ENCODE assay signal across 8 mouse cellular contexts in genomic region chr7:127476855-127477254, GRCm38 (mm10). TPM values are rescaled to one million over a fixed set of nuclear protein-coding genes. Genes with fewer than 3 reads are reported as not detected.
DNase-seq lines count a peak whose midpoint lies in the region; ATAC-seq and TF ChIP-seq lines count a peak whose summit lies in the region.

No protein-coding gene starts in this region.

- H3K4me2 ChIP-seq in limb, embryonic 15.5 days, result peak overlapping the region; percentile 66
- H3K4me2 ChIP-seq in stomach, postnatal 0 days (replicated peaks; ENCODE audit: low read depth), result peak overlapping the region; percentile 84

- H3K9me3 ChIP-seq in erythroblast, embryonic 14.5 days (ENCODE audit: control insufficient read depth, low read length), result no peaks in the 10 kb centered on the region
- H3K9me3 ChIP-seq in limb, embryonic 15.5 days, result no peaks in the 10 kb centered on the region
- H3K9me3 ChIP-seq in stomach, postnatal 0 days (ENCODE audit: control insufficient read depth, low read length), result no peaks in the 10 kb centered on the region

- H3K27me3 ChIP-seq in erythroblast, embryonic 14.5 days (ENCODE audit: control insufficient read depth), result no peaks in the 10 kb centered on the region
- no peaks in the 10 kb centered on the region for H3K27me3 ChIP-seq in testis, adult 2 months (ENCODE audit: control insufficient read depth, insufficient read depth, low read length)
- no peaks in the 10 kb centered on the region for H3K27me3 ChIP-seq in limb, embryonic 15.5 days
- no peaks in the 10 kb centered on the region for H3K27me3 ChIP-seq in stomach, postnatal 0 days (ENCODE audit: control insufficient read depth, insufficient read depth, low read length)

- 78% methylated on average over 4 of the region's 4 CpGs for WGBS in limb, embryonic 15.5 days
- 38% methylated on average over 4 of the region's 4 CpGs for WGBS in stomach, postnatal 0 days

- H3K4me1 ChIP-seq in erythroblast, embryonic 14.5 days (ENCODE audit: control insufficient read depth), result peaks cover 66% of the 10 kb centered on the region
- peaks cover 9% of the 10 kb centered on the region for H3K4me1 ChIP-seq in testis, adult 2 months (ENCODE audit: control insufficient read depth, insufficient read depth, low read length)
- peaks cover 35% of the 10 kb centered on the region for H3K4me1 ChIP-seq in limb, embryonic 15.5 days
- H3K4me1 ChIP-seq in stomach, postnatal 0 days (replicated peaks; ENCODE audit: control insufficient read depth, insufficient read depth), result no peaks in the 10 kb centered on the region

- H3K36me3 ChIP-seq in erythroblast, embryonic 14.5 days (ENCODE audit: control insufficient read depth), result peaks cover 74% of the 10 kb centered on the region
- H3K36me3 ChIP-seq in testis, adult 2 months (ENCODE audit: control insufficient read depth, insufficient read depth, low read length), result peaks cover 3% of the 10 kb centered on the region
- peaks cover 42% of the 10 kb centered on the region for H3K36me3 ChIP-seq in limb, embryonic 15.5 days
- peaks cover 19% of the 10 kb centered on the region for H3K36me3 ChIP-seq in stomach, postnatal 0 days (ENCODE audit: control insufficient read depth, insufficient read depth, low read length)

- H3K4me3 ChIP-seq in erythroblast, embryonic 14.5 days (replicated peaks), result peak overlapping the region; percentile 92
- peak overlapping the region; percentile 98; the same call in 1 of the 2 replicates for H3K4me3 ChIP-seq in testis, adult 2 months (ENCODE audit: control insufficient read depth, low read depth, low read length)
- H3K4me3 ChIP-seq in limb, embryonic 15.5 days, result peak overlapping the region; percentile 99
- H3K4me3 ChIP-seq in stomach, postnatal 0 days (ENCODE audit: low read depth, low read length), result peak overlapping the region; percentile 93; the same call in 1 of the 2 replicates

- no peak for DNase-seq in testis, postnatal 10 days (ENCODE audit: low spot score)
- DNase-seq in stomach, postnatal 0 days (ENCODE audit: low spot score), result no peak
- DNase-seq in T-cell, adult 2 months (ENCODE audit: low spot score), result no peak
- no peak for DNase-seq in cerebellum, postnatal 10 days

- no peak for TF ChIP-seq POLR2A in testis, adult 2 months (IDR thresholded peaks at IDR 0.05; ENCODE audit: control insufficient read depth, low read depth, low read length)

- H3K9ac ChIP-seq in limb, embryonic 15.5 days, result peak overlapping the region; percentile 37; the same call in 1 of the 2 replicates
- peak overlapping the region; percentile 66 for H3K9ac ChIP-seq in stomach, postnatal 0 days (ENCODE audit: low read length)

- no peak for TF ChIP-seq CTCF in testis, adult 2 months (IDR thresholded peaks at IDR 0.05; ENCODE audit: control insufficient read depth, insufficient read depth, insufficient replicate concordance, low read depth, low read length)
- no peak for TF ChIP-seq CTCF in stomach, postnatal 0 days (IDR thresholded peaks at IDR 0.05; ENCODE audit: low read depth)

- peak overlapping the region; percentile 100 for H3K27ac ChIP-seq in testis, adult 2 months (ENCODE audit: control insufficient read depth, insufficient read depth, low read depth, low read length)
- peak overlapping the region; percentile 98 for H3K27ac ChIP-seq in limb, embryonic 15.5 days
- peak overlapping the region; percentile 99 for H3K27ac ChIP-seq in stomach, postnatal 0 days (replicated peaks)

- no peak for ATAC-seq in erythroblast, adult 5-6 weeks (replicated peaks; ENCODE audit: low FRiP score, poor library complexity, severe bottlenecking)
- ATAC-seq in limb, embryonic 15.5 days (ENCODE audit: insufficient number of reproducible peaks, low FRiP score, low TSS enrichment, low read depth), result no peak
- ATAC-seq in stomach, postnatal 0 days (ENCODE audit: low FRiP score, low TSS enrichment), result no peak

- no peak for TF ChIP-seq EP300 in stomach, postnatal 0 days (optimal IDR thresholded peaks at IDR 0.05)

RNA-seq across cellular contexts. Expression of gene Fbrs, which starts 2.1 kb away (rescaled TPM):
- 36.3 and 37.8 TPM in 2 replicates for polyA plus RNA-seq in erythroblast, embryonic 14.5 days (2012)
- 154 and 157 TPM in 2 replicates for total RNA-seq in erythroblast, adult 5-6 weeks (2015; ENCODE audit: low replicate concordance)
- 61.2 and 79.1 TPM in 2 replicates for total RNA-seq in erythroblast, adult 5-6 weeks (2017; ENCODE audit: low replicate concordance)
- polyA plus RNA-seq in testis, adult 2 months (2012; rRNA removed), result 42.8 and 44.8 TPM in 2 replicates
- 13.7 and 16.0 TPM in 2 replicates for polyA plus RNA-seq in limb, embryonic 15.5 days (2015; fragmentation: Nextera tagmentation; extraction: Ambion mirVana)
- 8.7 and 9.3 TPM in 2 replicates for polyA plus RNA-seq in stomach, postnatal 0 days (2015; fragmentation: Nextera tagmentation; extraction: Ambion mirVana)

RNA-seq across cellular contexts. Expression of gene Prr14, which starts 17.4 kb away (rescaled TPM):
- polyA plus RNA-seq in erythroblast, embryonic 14.5 days (2012), result 11.7 and 14.3 TPM in 2 replicates
- total RNA-seq in erythroblast, adult 5-6 weeks (2015; ENCODE audit: low replicate concordance), result 65.2 and 71.7 TPM in 2 replicates
- 25.4 and 41.3 TPM in 2 replicates for total RNA-seq in erythroblast, adult 5-6 weeks (2017; ENCODE audit: low replicate concordance)
- polyA plus RNA-seq in testis, adult 2 months (2012; rRNA removed), result 55.4 and 58.4 TPM in 2 replicates
- 37.4 and 45.2 TPM in 2 replicates for polyA plus RNA-seq in limb, embryonic 15.5 days (2015; fragmentation: Nextera tagmentation; extraction: Ambion mirVana)
- 30.4 and 36.5 TPM in 2 replicates for polyA plus RNA-seq in stomach, postnatal 0 days (2015; fragmentation: Nextera tagmentation; extraction: Ambion mirVana)

RNA-seq across cellular contexts. Expression of gene Zfp689, which starts 27.9 kb away (rescaled TPM):
- polyA plus RNA-seq in erythroblast, embryonic 14.5 days (2012), result 2.1 and 3.0 TPM in 2 replicates
- not detected in 2 replicates for total RNA-seq in erythroblast, adult 5-6 weeks (2015; ENCODE audit: low replicate concordance)
- total RNA-seq in erythroblast, adult 5-6 weeks (2017; ENCODE audit: low replicate concordance), result 0.26 and 2.4 TPM in 2 replicates
- 11.2 and 12.7 TPM in 2 replicates for polyA plus RNA-seq in testis, adult 2 months (2012; rRNA removed)
- 9.4 and 9.8 TPM in 2 replicates for polyA plus RNA-seq in limb, embryonic 15.5 days (2015; fragmentation: Nextera tagmentation; extraction: Ambion mirVana)
- 2.1 and 2.9 TPM in 2 replicates for polyA plus RNA-seq in stomach, postnatal 0 days (2015; fragmentation: Nextera tagmentation; extraction: Ambion mirVana)

RNA-seq across cellular contexts. Expression of gene Srcap, which starts 34.9 kb away (rescaled TPM):
- 1.0 and 1.5 TPM in 2 replicates for polyA plus RNA-seq in erythroblast, embryonic 14.5 days (2012)
- total RNA-seq in erythroblast, adult 5-6 weeks (2015; ENCODE audit: low replicate concordance), result 51.9 and 52.5 TPM in 2 replicates
- 59.9 and 65.1 TPM in 2 replicates for total RNA-seq in erythroblast, adult 5-6 weeks (2017; ENCODE audit: low replicate concordance)
- polyA plus RNA-seq in testis, adult 2 months (2012; rRNA removed), result 13.7 and 20.0 TPM in 2 replicates
- 37.6 and 40.0 TPM in 2 replicates for polyA plus RNA-seq in limb, embryonic 15.5 days (2015; fragmentation: Nextera tagmentation; extraction: Ambion mirVana)
- polyA plus RNA-seq in stomach, postnatal 0 days (2015; fragmentation: Nextera tagmentation; extraction: Ambion mirVana), result 13.0 TPM in 2 replicates

RNA-seq across cellular contexts. Expression of gene Gm42715, which starts 42.5 kb away (rescaled TPM):
- polyA plus RNA-seq in erythroblast, embryonic 14.5 days (2012), result 7.0 and 7.8 TPM in 2 replicates
- total RNA-seq in erythroblast, adult 5-6 weeks (2015; ENCODE audit: low replicate concordance), result 27.9 and 44.5 TPM in 2 replicates
- total RNA-seq in erythroblast, adult 5-6 weeks (2017; ENCODE audit: low replicate concordance), result 17.4 and 34.6 TPM in 2 replicates
- 6.1 and 6.6 TPM in 2 replicates for polyA plus RNA-seq in testis, adult 2 months (2012; rRNA removed)
- 12.3 and 13.1 TPM in 2 replicates for polyA plus RNA-seq in limb, embryonic 15.5 days (2015; fragmentation: Nextera tagmentation; extraction: Ambion mirVana)
- 6.1 and 6.4 TPM in 2 replicates for polyA plus RNA-seq in stomach, postnatal 0 days (2015; fragmentation: Nextera tagmentation; extraction: Ambion mirVana)
